Mouse (Mus musculus) cerebellum, adult 9-11 months (tissue): Measurements from ENCODE around the gene Actn3.
"Not testable (repeated sequence)": the region's sequence is repeated elsewhere in the genome, so short reads cannot be mapped to it uniquely, and the experiment has no call there.

Experiments used
- DNase-seq: peaks from one replicate; pipeline ENCODE4 v3.0.0; 2022

Actn3 gene

DNA sequence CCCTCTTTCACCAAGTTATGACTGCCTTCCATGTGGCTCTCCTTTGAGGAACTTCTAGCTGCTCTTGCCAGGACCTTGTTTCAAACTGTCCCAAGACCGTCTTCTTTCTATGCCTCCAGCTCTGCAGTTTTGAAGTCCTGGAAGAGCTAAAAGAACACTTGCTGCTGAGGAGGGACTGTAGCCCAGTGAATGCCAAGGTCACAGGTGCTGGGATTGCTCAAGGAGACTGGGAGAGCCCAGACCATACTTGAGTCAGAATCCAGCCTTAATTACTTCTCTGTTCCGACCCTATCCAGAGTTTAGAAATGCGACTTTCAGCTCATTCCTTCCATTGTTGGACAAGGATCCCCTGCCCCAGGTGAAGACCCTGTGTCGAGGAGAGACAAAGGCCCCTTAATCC, 21.8 kb downstream of the Actn3 start:
- no peak for DNase-seq

DNA sequence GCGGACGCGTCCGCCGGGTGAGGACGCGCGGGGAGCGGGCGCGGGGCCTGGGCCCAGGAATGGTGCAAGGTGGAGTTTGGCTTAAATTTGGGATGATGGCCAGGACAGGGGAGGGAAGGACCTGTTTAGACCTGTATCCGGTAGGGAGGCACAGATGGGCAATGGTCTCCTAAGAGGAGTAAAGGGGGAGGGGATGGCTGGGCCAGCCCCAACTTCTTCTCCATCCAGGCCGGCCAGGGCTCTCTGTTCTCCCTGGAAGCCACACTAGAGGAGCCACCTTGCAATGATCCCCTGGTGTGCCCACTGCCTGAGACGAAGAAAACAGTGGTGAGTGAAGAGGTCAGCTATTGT, 22.3 kb downstream of the Actn3 start:
- no peak for DNase-seq

DNA sequence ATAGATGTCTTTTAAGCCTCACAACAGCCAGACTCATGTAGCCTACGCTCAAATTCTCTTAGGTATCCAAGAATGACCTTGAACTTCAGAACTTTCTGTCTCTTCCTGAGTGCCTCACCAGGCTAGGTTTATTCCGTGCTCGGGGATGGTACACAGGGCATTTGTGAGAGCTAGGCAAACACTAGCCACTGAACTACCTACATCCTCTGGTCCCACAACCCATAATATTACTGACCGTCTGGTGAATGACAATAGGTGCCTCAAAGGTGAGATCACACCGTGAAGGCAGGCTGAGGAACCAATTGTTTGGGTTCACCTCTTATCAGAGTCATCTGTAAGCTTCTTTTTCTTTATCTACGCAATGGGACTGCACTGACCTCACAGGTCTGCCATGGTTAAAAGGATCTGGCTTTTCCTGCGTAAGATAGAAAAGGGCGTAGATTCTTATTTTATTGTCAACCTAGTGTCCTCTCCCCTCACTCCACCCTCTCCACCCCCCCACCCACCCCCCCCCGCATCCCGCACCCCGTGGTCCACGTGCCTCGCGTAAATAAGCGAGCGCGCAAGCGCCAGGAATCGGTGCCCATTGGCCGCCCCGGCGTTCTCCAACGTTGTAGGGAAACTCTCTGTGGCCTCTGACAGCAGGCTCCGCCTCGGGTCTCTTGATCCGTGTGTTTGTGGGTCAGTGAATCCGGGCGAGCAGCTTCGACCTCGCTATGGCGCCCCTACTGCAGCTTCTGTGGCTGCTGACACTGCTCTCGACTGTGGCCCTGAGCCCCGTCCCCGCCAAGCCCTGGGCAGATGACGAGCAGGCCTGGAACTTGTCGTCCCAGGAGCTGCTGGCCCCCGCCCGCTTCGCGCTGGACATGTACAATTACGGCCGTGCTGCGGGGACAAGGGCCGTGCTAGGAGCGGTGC, 22.9 kb downstream of the Actn3 start, which contains the start of gene Ctsf:
TSS of gene Ctsf (plus strand) at position 579 of the 918 bp plus-strand sequence.
- DNase-seq, result peak; percentile 96

DNA sequence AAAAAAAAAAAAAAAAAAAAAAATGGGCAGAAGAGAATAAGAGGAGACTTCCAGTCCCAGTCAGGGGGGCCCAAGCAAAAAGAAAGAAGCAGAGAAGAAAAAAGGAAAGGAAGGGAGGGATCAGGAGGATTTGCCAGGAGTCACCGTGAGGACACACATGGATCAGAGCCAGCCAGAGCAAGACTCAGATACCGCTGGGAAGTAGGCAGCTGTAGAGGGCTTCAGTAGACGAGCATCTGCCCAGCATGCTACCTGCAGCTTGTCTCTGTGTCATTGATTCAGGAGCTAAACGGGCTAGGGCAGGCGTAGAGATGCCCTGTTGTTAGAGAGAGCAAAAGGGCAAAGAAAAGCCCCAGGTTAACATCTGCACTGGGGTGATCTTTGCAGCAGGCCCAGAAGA, 27.4 kb downstream of the Actn3 start:
- no peak for DNase-seq

DNA sequence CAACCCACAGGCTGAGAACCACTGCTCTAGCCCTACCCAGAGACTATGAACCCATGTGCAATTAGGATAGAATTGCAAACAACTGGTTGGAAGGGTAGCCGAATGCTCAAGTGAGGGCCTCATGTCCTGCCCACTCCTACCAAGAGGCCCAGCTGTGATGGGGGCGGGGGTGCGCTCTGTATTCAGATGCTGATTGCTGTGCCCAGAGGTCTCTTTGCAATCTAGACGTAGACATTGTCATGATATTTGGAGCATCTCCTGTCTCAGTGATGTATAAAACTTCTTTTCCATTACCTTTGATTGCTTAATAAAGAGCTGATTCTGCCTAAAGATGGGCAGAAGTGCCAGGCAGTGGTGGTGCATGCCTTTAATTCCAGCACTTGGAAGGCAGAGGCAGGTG, 27.9 kb downstream of the Actn3 start:
- DNase-seq, result no peak

DNA sequence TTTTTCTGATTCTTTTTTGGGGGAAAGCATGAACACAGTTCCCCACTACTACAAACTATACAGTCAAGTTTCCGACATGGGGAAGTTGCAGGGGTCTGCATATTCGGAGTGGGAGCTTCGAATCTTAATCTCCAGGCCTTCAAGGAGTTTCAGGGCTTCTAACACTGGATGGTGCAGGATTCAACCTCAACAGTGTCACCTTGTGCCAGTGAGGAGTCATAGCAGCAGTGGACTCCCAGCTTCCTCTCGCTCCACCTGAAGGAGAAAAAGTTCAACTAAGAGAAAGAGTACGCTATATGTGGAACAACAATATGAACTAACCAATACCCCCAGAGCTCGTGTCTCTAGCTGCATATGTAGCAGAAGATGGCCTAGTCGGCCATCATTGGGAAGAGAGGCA, 30.2 kb downstream of the Actn3 start:
- DNase-seq, result no peak

DNA sequence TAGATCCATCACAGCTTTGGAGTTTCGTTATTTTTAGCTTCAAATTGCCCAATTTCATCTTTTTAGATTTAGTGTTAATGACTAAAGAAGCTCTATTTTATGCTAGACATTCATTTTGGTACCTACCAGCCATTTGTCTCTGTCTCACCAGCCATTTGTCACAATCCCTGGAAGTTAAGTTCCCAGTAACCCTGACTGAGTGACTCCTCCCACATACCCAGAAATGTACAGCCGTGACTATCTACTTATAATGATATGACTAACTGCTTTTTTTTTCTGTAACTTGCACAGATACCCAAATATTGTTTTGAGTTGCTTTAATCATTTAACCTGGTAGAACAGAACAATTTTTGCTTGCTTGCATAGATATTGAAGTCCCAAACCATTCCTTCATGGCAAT, 31.9 kb downstream of the Actn3 start:
- no peak for DNase-seq

DNA sequence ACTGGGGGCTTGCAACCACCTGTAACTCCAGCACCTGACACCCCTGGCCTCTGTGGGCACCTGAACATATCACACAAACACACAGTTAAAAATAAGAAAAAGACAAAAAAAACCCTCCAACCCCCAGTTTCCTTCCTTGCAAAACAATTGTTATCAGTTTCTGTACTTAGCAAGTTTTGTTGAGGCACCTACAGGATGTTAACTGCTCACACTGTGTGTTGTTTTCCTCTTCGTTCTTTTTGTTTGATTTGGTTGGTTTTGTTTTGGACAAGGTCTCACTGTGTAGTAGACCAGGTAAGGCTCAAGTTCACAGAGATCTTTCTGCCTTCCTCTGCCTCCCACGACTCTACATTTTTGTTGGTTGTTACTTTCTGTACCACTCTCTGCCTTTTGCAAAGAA, 35.1 kb downstream of the Actn3 start:
- no peak for DNase-seq

DNA sequence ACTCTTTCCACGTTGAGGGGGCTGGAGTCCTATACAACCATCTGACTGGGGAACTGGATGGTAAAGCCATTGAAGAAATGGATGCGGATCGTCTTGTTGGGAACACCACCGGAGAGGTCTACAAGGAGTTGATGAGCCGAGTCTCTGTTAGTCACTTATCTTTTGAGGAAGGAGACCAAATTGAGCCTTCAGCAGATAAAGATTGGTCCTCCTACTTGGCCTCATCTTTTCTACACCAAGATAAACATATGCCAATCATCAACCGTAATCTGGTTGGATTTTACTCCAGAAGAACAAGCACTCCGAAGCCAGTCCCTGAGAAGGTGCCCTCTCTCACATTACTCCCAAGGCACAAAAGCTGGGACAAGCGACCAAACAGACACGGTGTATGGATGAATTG, 36.9 kb downstream of the Actn3 start:
- no peak for DNase-seq

DNA sequence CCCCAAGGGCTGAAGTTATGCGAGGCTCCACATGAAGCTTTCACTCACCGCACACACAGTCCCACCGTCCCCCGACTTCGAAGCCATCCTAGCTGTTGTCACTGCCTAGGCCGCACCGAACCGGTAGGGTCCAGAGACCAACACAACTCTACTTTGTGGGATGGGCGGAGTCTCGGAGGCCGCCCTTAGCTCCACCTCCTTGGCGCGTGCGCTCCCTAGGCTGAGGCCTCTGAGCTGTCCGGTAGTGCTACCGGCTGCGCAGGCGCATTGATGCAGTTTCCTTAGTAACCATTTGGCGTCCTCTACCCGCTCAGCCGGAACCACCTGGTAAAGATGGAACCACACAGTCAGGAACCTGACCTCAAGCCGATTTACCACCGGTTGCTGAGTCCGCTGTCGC, 38.6 kb downstream of the Actn3 start, which contains the start of the genes Ccs and Ccdc87:
TSS of gene Ccs (minus strand) at position 184 of the 400 bp plus-strand sequence.
TSS of gene Ccdc87 (plus strand) at position 218 of the 400 bp plus-strand sequence.
- peak; percentile 97 for DNase-seq

DNA sequence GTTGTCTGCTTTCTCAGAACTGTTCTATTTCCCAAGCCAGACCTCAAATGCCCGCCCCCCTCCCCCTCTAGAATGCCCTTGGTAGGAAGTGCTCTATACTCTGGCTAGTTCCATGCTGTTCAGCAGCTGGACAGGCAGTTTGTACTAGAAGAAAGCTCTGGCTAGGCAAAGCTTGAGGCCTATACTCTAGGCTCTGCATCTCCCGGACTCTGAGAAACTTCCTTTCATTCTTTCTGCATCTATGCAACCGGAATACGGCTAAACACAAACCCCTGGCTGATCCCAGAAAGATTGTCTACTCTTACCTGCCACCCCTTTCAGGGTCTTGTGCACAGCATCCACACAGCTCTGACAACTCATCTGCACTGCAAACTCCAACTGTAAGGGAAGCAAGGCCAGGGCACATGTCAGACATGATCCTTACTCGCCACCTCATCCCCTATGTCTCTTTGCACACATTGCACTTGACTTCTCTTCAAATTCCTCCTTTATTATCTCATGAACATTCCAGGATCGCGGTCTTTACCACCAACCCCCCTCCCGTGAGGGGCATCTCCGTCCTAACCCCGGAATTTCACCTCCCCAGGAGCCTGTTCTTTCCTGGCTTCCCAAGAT, 39.1 kb downstream of the Actn3 start:
- DNase-seq, result no peak

DNA sequence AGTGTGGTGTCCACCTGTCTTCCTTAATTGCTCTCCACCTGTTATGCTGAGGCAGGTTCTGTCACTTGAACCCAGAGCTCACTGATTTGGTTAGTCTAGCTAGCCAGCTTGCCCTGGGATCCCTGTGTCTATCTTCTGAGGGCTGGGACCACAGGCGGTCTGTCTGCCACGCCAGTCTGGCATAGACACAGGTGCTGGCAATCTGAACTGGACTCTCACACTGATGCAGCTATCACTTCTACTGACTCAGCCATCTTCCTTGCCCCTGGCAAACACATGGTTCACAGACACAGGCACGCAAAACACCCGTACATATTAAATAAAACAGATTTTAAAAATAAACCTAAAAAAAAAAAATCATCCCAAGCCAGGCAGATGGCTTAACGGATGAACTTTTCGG, 40.7 kb downstream of the Actn3 start:
- DNase-seq, result no peak

DNA sequence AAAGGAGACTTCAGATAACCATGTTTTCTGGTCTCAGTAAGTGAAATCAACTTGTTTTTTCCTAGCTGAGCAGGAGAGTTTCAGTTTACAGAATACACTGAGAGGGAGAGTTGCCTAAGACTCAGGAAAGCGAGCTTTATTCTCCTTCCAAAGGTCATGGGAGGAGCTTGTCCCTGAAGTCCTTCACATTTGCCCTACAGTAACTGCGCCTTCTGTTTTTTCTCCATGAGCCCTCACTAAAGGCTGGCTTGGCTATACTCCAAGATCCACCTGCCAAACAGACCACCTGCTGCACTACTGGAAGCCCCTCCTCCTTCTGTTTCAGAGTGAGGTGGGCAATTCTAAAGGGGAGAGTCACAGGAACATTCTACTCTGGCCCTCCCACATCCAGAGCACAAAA, 41.6 kb downstream of the Actn3 start:
- no peak for DNase-seq

DNA sequence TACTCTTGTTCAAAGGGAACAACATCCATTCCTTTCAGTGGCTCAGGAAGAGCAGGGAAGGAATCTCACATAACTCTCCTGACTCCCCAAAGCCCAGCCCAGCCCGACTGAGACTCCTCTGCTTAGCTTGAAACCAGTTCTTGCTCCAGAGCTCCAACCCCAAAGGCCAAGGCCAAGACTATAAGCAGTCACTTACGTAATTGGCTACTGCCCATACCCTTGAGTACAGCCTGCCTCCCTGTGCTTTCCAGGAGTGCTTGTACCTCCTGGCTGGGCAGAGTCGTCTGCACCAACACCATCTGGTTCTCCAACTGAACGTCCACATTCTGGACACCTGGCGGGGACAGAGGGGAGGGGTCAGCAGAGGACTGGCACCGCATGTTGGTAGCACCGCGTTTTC, 43.7 kb downstream of the Actn3 start:
- DNase-seq, result no peak

DNA sequence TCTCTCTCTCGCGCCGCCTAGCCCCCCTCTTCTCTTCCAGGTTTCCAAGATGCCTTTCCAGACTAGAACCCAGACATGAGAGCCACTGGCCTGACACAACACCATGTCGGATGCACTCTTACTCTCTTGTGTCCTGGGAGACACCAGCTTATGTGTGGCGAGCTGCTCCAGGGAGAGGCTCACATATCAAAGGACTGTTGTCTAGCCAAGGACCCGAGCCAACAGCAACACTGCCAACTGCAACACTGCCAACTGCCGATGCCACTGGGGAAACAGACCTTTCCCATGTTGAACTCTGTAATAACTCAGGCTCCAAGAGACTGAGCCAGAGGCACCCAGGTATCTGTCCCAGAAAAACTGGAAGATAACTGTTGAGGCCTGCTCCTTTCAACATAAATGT, 48.6 kb downstream of the Actn3 start:
- DNase-seq, result peak; percentile 82

DNA sequence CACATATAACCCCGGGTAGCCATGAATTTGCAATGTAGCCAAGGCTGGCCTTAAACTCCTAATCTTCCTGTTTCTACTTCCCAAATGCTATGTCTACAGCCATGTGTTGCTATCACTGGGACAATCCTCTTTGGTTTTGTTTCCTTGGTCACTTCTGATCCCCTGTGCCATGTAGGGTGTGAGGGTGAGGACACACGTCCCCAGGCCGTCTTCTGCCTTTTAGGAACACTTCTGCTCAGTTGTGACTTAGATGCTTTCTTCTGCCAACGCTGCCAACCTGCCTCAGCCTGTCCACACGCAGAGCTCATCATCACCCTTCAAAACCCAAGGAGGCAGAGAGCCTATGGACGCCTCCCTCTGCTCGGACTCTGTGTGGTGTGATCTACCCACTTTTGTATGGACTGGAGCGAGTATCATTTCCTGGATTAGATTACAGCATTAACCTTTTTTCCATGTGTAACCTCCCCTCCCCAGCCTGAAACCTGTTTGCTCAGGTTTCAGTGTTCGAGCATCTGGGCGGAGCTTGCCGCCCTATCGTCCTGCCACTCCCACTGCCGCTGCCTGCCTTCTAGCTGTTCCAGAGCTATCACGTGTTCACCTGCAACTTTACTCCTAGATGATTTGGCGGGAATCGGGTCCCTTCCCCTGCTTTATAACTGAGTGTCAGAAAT, 49.1 kb downstream of the Actn3 start:
- DNase-seq, result no peak

DNA sequence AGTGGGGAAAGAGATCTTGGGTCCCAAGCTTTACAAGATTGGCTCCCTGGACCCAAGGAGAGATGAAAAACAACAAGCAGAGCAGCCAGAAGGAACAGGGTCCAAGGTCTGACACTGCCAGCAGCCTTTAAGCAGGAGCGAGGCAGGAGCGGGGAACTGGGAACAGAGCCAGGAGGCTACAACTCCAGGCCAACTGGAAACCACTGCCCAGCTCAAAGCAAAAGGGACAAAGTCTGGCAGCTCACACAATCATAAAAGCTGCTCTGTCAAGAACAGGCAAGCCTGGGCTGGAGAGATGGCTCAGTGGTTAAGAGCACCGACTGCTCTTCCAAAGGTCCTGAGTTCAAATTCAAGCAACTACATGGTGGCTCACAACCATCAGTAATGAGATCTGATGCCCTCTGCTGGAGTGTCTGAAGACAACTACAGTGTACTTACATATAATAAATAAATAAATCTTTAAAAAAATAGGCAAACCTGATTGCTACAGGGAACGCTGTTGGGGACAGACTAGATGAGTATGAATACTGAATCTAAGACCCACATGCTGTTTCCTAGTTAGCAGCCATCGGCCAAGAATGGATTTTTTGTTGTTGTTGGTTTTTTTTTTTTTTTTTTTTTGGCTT, 56.9 kb downstream of the Actn3 start:
- peak; percentile 54 for DNase-seq

DNA sequence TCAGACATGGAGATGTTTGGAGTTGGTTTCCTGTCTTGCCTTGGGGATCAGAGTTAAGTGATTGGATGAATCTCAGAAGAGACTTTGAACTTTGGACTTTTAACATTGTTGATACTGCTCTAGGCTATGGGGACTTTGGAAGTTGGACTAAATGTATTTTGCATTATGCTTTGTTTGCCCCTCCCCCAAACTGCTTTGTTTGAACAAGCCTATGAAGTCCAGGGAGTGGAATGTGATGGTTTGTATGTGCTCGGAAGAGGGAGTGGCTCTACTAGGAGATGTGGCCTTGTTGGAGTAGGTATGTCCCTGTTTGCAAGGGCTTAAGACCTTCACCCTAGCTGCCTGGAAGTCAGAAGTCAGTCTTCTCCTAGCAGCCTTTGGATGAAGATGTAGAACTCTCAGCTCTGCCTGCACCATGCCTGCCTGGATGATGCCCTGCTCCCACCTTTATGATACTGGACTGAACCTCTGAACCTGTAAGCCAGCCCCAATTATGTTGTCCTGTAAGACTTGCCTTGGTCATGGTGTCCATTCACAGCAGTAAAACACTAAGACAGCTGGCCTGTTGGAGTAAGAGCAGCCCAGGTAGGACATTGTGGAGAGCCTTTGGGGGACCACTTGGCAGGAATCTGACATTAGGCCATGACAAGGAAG, 60.4 kb downstream of the Actn3 start:
- no peak for DNase-seq

DNA sequence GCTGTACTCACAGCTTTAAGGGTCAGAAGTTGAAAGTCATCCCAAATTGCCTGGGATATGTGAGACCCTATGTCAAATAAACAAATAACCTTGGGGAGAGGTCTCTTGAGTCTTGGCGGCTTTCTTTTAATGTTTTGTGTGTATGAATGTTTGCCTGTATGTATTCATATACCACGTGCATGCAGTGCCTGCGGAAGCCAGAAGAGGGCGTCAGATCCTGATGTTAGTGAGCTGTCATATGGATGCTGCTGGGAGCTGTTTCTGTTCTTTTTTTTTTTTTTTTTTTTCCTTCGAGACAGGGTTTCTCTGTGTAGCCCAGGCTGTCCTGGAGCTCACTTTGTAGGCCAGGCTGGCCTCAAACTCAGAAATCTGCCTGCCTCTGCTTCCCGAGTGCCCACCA, 64.7 kb downstream of the Actn3 start:
- DNase-seq, result peak; percentile 38

DNA sequence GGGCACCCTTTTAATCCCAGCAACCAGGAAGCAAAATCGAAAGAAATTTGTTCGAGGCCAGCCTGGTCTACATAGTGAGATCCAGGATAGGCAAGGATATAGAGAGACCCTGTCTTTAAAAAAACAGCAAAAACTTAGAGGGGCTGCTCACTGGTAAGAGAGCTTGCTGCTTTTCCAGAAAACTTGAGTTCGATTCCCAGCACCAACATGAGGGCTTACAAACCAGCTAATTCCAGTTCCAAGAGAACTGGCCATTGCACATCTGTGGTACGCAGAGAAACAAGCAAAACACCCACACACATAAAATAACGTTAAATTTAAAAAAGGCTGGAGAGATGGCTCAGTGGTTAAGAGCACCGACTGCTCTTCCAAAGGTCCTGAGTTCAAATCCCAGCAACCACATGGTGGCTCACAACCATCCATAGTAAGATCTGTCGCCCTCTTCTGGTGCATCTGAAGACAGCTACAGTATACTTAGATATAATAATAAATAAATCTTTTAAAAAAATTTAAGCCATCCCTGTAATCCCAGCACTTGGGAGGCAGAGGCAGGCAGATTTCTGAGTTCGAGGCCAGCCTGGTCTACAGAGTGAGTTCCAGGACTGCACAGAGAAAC, 65.3 kb downstream of the Actn3 start:
- DNase-seq, result not testable (repeated sequence)

DNA sequence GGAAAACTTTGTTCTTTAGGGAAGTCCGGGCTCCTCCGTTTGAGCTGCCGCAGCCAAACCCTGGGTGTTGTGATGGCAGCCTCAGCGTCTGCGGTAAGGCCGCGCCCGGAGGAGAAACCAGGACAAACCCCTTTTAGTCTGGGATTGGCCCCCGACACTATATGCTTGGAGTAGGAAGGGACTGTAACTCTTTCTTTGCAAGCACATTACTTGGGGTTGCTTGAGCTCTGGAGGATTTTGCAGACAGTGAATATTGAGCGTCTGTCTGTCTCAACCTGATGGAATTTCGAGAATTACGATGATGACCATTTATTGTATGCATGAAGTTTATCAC, 65.8 kb downstream of the Actn3 start:
- DNase-seq, result no peak
